Mouse (Mus musculus) urinary bladder, adult 18-20 months (tissue): ENCODE measurements around the gene Meis2.

ENCODE experiments used
- DNase-seq, 2 experiments: peaks; one replicate each; pipeline ENCODE4 v3.0.0; 2022; ENCODE audit warnings: low spot score in 2 of 2, mixed read lengths in 2 of 2

Meis2 gene

DNA sequence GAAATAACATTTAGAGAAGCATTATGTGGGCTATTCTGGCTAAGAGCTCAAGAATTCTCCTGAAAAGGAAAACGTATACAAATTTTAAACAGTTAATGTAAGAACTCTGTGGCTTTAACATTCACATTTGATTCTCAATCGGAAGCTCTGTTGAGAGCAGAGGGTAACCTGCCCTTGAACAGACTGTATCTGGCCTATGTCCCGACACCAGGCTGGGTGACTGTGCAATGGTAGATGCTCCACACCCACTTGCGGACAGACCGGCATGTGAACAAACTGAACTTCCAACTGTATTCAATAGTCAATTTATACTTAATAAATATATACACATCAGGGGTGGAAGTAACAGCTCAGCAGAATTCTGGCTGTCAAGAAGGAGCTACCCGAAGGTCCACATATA, 164.6 kb downstream of the Meis2 start:
- no peak for DNase-seq

DNA sequence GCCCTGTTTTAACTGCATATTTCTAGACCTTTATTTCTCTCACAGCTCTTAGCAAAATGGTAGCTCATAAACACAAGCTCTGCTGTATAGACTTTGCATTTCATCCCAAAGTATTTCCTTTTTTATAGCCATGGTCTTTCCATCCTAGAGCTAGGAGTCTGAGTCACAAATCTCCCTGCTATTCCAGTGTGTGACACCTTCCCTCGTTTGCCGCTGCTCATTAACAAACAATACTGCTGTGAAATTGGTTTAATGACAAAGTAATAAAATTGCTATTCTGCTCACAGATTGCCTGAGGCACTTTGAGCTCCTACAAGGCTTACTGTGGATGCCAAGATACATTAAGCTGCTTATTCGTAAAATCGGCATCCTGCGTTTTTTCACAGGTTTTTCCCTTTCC, 168.1 kb downstream of the Meis2 start:
- DNase-seq = no peak

DNA sequence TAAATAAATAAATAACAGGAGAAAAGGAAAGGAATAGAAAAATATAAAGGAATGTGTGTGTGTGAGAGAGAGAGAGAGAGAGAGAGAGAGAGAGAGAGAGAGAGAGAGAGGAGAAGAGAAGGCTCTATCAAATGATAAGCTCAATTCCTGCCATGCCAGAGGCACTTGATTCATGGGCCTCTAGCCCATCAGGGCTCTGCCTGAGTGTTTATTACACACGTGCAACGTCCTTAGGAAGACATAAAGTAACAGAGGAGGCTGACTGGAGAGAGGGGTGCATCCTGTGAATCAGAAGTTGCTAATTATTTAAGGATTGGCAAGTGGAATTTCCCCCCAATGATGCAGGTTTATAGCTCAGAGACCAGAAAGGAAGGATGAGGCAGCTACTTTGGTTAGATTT, 168.6 kb downstream of the Meis2 start:
- DNase-seq = no peak

DNA sequence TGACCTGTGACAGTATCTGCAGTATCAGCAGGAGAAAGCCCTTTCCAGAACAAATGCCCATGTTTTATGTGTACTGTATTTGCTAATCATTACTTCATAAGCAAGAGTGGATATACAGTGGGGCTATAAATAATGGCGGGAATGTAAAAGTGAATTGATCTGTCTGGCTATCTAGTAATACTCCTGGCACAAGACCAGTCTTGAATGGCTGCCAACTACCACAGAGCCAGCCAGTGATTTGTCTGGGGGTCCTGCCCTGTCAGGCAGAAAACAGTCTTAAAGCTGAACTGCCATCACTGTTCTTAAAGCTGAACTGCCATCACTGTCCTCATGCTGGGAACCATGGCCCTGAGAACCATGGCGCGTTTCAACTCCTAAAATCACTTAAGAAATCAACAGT, 169.9 kb downstream of the Meis2 start:
- no peak for DNase-seq

DNA sequence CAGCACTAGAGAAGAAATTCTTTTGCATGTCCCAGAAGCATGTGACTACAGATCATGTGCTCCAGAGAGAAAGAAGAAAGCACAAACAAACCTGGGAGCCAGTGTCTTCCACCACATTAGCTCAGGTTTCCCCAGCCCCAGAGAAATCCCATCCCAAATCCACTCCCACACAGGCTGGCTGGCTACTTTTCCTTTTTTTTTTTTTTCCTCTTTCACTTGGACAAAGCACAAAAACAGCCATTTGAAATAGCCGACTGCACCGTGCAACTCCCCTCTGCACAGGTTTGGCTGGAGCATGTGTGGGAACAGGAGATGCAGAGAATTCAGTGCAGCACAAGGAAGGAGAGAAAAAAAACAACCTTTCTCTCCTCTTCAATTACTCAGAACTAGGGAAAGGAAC, 170.4 kb downstream of the Meis2 start:
- DNase-seq = no peak

DNA sequence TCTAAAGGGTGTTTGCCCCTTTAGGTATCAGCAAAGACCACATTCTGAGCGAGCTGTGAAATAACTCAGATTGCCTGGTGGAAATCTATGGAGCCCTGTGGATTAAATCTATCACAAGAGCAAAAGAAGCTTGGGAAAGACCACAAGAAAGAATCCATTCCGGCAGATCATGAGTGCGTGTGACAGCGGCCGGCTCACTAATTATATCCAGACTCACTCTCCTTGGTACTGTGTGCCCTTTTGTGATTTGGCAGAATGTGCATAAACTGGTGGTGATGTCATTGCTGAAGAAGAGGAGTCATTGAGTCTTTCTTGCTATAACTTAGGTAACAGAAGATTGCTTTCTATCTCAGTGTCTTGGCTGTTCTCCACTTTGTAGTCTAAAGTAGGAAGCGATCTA, 172.5 kb downstream of the Meis2 start:
- DNase-seq = no peak

DNA sequence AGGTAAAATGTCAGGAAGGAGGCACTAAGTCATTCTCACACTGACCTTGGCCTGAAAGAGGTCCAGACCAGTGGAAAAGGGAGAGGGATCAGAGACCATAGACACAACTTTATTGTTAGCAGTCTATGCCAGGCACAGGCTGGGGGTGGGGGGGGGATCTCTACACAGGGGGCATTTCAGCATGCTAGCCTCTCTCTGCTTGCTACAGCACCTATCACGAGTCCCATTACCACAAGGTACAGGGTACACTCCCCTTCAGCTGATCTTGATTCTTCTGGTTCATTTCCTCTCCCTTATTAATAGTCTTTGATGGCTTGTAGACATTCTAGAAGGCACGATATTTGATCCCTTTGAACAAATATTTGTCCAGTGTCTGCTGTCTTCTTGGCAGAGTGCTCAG, 174.9 kb downstream of the Meis2 start:
- no peak for DNase-seq

DNA sequence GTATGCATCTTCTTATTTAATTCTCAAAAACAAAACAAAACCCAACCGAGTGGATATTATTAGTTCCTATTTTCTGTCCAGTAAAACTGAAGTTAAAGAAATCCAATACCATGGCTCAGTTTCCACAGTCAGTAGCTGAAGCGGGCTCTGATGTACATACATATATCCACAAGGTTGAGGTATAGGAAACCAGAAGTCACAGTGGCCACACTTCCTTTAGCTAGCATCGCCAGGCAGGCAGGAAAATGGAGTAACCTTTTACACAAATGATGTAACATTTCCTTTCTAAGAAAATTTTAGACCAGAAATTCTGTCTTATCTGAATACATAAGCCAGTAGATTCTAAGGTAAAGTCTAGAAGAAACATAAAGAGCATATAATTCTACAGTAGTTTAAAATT, 175.6 kb downstream of the Meis2 start:
- DNase-seq = no peak

DNA sequence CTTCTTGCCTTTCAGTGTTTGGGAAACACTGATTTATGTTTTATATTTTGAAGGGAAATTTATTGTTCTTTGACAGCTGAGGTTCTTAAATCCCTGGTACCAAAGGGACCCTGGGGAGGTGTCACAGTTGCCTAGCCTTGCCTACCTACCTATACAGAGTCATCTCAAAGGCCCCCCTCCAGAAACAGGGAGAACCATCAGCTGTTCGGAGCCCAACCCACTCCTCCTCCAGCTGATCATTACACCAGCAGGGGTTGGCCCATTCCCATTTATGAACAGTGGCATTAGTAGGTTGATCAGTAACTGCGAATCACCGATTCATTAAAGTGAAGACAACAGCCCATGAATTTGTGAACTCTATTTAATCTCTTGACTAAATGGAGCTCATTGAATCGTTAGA, 176.4 kb downstream of the Meis2 start:
- no peak for DNase-seq

DNA sequence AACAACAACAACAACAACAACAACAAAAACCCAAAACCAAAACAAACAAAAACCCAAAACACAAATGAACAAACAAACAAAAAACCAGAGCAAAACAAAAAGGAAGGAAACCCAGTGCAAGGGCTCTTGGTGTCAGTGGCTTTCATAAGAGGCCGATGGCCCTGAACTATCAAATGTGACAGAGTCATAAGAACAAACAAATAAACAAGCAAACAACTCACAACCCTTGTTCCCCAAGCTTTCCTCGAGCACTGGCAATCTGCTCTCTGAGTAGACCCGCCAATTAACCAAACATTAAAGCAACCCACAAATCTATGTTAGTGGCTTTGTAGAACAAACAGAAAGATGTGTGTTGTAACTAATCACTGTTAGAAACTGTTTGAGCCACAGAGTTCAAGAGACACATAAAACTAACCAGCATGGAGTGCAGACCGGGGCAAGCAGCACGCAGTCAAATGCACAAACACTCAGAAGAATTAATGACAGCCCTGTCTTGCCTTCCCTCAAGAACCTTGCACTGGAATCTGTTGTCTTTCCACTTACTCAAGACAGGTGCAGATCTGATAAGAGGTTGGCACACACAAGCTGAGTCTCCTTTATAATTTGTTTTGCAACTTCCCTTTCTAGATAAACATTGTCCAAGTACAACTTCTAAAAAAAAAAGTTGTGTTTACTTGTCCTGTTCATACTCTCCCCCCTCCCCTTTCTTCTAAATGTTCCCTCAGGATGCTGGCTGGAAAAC, 177.1 kb downstream of the Meis2 start:
- DNase-seq = no peak

DNA sequence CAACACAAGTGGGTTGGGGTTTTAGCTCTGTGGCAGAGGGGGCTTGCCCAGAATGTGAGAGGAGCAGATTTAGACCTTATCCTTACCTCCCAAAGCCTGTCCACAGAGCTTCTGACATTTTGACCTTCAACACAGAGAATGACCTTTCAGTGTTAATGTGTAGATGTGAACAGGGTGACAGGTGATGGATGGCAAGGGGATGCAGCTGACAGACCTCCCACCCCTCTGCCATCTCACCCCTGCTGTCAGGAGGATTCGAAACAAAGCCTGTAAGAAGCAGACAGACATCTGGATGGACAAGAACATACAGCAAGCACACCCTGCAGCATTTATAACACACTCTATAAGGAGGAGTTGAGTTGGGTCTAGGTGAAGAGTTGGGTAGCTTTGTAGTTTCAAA, 178.0 kb downstream of the Meis2 start:
- DNase-seq = no peak

DNA sequence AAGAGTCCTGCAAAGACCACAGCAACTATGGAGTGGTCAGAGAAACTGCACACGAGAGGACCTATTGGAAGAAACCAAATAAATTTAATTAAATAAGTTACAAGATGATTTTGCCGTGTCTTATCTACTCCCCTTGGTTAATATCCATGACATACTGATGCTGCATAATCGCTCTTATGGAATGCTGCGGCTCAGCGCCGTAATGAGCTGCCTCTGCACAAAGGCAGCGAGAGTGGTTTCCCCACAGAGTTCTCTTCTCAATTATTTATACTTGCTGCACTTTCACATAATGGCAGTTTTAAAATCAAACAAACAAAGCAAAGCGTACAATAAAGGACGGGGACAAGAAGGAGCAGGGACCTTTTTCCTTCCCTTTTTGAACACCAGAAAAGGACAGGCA, 181.5 kb downstream of the Meis2 start:
- no peak for DNase-seq

DNA sequence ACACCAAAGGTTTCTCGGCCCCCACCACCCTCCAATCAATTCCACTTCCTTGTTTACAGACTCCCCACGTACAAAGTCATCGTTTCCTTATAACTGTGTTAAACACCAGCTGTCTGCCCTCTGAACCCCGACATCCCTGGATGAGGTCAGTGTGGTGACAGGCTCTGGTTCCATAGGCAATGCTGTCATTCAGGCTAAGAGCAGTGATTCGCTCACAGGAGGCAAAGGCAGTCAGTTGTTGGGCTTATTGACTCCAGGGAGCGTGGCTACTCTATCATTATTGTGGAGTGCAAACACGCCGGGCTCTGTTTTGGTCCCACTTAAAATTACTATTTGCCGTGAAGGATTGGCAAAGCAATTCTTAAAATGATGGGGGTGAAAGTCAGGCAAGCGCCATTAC, 182.1 kb downstream of the Meis2 start:
- DNase-seq = no peak

DNA sequence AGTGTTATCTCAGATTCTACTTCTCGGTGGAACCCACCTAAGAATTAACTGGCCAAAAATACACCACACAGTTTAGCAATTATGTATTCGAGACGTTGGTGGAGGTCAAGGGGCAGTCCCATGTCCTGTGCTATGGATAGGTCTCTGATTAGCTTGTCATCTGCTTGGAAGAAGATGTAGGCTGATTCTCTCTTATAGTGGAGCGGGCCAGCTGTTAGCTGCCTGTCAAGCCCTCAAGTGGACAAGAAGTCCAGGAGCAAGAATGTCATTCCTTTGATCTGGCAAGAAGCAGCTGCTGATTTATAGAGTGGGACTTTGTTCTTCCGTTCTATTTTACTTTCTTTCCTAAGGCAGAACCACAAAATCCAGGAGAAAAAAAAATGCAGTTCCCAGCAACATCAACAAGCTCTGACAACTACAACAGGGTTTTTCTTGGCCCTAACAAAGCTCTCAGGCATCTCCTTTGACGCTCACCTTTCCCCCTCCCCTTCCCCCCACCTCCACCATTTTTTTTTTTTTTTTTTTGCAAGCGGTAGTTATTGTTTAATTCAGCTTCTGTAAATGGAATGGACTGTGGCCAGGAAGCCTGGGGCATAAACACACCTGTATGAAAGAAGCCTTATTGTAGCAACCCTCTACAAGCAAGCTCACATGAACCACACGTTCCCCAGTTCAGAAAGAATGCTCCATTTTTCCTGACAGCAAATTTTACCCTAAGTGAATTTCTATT, 189.7 kb downstream of the Meis2 start:
- no peak for DNase-seq

DNA sequence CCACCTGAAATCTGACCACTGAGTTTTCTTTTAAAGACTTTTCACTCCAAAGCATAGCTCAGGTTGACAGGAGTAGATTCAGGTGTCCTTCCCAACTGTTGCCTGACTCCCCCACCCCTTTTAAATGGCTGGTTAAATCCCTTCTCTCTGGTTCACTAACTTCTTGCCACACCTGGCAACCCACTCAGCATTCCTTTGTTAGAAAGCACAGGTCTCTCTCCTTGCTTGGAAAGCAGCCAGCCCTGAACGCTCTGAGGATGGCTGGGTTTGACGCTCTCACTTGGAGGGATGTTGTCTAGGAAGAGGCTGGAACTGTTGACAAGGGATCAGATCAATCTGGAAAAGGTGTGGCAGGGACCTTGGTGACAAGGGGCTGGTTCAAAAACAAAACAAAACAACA, 192.8 kb downstream of the Meis2 start:
- DNase-seq = no peak

DNA sequence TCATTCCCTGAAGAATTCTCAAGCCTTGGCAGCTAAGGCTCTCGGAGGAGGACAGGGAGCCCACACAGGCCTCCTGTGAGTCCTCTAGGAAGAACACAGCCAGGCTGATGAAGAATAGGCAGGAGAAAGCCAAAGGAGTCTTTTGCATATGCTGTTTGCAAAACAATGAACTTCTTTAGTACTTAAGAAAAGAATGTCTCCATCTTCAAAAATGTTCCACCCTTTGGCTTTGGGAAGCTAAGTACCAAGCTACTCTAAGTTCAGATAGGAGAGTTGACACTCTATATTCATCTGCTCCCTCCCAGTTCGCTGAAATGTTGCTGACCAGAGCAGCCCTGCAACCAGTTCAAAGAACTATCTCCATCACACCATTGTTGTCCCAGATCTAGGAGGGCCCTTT, 195.7 kb downstream of the Meis2 start:
- no peak for DNase-seq

DNA sequence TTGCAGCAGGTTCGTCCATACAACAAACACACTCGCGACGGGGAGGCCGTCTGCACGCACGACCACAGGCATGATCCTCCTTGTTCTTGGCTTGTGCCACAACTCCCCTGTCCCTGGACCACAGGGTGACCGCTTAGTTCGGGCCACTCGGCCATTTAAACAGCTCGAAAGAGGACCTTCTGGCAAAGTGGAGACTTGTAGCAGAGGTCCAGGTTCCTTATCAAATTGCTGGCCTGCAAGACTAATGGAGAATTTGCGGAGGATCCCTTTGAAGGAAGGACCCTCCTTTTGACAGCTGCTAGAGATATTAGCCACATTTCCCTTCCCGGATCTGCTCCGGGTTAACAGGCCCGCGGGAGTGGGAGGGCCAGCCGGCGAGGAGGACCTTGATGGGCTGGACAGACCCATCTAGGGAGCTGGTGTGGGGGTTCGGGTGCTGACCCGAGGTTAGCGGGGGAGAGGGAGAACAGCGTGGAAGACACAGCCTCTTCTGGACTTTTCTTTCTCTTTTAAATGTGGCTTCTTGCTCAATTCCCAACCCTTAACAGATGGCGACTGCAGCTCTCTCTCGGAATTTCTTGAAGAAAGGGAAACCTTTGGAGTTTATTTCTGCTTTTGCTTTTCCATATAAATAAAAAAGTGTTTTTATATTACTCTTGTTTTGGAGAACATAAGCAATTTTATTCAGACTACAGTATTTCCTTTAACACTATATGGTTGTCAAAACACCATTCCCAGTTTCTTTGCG, 204.9 kb downstream of the Meis2 start:
- DNase-seq = peak in 1 of 2 experiments; percentile 22

DNA sequence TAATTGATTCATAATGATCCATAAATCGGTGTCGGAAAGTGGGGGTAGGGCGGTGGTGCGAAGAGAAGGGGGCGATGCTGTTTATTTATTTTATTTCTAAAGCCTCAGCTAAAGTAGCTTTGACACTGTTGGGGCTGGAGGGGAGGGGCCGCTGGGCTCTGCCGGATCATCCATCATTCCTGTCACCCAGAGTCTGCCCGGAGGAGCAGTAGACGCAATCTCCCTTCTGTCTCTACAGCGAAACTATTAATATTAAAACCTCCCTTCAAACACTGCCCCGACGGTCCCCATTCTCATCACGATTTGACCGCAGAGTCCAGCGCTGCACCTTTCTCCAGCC, 205.5 kb downstream of the Meis2 start:
- DNase-seq = no peak

DNA sequence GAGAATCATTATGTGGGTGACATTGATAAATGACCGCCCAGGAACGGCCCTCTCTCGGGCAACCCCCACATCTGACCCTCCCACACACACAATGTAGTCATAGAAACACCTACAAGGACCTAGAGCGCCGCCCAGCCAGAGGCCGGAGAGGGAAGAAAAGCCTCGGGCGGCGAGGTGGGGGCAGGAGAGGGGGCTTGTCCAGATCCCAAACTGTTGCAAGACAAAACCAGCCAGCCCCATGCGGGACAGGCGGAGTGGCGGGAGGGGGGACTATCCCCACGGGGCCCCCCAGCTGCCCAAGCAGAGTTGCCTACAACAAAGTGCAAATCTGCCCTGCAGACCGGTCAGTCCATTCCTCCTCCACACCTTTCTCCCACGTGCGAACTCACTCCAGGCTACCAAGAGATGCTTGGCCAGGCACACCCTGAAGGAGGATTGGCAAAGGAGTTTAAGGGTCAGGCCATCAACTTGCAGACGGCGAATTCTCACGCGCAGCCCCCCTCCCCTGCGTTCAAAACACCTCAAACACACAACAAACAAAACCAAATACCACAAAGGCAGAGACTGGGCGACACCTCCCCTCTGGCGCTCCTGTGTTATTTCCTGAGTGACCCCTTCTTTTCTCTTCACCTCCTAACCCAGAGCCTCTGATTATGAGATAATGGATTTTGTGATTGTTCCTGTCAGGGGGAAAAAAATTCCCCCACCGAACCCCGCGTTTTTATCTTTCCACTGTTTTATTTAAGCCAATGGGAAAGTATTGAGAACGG, 206.1 kb downstream of the Meis2 start:
- DNase-seq = peak in 1 of 2 experiments; percentile 29

DNA sequence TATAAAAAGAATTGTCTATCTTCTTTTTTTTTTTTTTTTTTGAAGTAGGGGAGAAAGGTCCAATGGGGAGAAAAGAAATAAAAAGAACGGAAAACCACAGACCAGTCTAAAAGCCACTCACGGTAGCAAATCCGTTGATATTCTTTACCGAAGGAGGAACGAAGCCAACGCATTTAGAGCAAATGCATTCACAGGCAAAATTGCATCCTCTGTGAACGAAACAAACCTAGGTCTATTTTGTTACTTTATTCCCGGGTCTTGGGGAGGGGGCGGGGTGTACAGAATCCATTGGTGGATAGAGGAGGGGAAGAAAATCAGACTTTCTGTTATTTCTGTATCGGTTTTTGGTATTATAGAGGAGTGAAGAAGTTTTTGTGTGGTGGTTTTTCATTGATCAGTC, 206.7 kb downstream of the Meis2 start:
- no peak for DNase-seq

DNA sequence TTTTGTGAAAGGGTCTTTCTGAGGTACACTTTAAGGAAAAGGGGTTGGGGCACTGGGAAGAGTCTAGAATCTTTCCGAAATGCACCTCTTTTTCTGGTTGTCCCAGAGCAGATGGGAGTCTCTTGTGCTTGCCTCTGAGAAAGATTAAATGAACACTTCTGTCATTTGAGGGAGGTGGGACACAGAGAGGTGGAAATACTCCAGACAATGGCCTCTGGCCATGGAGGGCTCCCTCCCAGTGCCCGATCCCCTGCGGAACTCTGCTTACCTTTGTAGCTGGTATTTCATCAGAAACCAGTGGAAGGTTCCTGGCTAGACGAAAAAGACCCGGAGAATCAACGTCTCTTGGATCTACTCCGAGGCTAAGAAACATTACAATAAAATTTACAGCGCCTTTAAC, 207.4 kb downstream of the Meis2 start:
- no peak for DNase-seq
